Mouse (Mus musculus) frontal cortex, postnatal 36 days (tissue): ENCODE measurements at regions not wholly inside any gene's neighbourhood (a gene's known extent, or its start where the extent isn't known, plus 50 kb on each side); places are given as distances from the start of the nearest gene placed in this dataset.
A peak's percentile ranks its signal among the peaks of the same experiment; 100 is the strongest.
"Not testable (repeated sequence)": the region's sequence is repeated elsewhere in the genome, so short reads cannot be mapped to it uniquely, and the experiment has no call there.

Experiments
- DNase-seq, 2 experiments: peaks; one replicate each; pipeline ENCODE4 v3.0.0; 2022; ENCODE audit warnings: low spot score in 2 of 2

DNA sequence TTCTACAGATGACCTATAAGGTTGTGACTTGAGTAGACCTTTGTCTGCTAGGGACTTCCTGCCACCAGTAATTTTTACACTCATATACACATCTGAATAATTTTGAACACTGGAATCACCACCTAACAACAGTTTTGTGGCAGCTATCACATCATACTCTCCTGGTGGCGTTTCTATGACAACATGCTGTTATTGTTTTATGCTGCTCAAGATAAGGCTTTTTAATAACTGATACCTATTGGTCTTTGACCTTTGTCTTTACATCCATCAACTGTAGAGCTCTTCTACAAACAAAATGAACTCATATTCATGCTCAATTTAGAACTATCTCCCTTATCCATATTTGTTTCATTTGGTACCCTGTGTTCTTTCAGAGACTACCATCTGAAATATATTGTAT is 556.0 kb downstream of the Nyap2 start:
- DNase-seq = no peak

DNA sequence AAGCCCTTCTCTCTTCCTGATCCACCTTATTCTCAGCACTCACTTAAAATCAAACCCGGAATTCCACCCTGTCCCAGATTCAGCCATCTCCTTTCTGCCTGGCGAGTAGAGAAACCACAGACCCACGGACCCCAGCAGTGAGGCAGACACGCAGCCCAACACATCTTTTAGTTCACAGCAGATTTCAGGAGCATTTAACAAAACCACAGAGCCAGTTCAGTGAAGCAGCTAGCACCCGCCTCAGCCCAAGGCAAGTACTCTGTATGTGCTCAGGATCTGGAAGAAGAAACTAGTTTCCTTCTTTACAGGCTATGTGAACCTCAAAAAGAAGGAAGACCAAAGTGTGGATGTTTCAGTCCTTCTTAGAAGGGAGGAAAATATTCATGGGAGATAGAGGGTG is 560.6 kb downstream of the Nyap2 start:
- no peak for DNase-seq

DNA sequence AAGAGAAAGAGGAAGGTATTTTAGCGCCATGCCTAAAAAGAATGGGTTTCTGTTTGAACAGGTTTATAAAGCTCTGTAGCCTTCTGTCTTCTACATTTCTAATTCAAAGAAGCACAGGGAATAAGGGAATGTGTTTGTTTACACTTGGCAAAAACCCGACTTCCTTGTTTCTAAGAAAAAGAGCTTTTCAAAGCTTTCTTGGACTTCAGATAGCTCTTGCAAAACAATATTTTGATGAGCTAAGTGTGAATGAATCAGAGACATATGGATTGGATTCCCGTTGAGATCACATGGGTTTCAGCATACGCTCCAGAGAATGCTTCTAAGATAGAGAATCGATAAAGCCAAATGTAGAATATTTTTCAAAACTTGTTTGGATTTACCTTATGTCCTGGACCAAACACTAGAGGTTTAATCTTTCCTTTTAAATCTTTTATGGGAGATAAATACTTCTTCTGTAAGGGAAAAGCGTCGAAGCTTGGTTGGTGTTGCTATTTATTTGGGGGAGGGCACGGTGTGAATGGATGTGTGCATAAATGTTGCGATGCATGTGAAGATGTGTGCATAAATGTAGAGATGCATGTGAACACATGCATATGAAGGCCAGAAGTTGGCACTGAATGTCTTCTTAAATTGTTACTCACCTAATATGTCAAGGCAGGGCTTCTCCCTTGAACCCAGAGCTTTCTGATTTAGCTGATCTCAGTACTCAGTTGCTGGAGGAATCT is 576.4 kb downstream of the Nyap2 start:
- DNase-seq = peak in 1 of 2 experiments; percentile 2

DNA sequence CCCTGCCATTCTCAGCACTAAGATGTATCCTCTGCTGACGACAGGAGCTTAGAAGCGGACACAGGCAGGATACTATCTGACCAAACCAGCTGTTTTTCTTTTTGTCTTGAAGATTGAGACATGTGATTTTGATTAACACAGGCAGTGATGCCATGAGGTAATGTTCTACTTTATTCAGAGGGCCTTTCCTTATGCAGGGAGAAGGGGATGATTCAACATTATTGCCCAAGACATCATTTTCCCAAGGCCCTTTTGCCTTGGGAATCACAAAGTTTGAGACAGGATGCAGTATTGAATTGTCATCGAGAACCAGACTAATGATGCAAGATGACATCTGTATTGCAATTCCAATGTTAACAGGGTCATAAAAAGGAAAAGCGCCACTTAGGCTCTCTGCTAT is 571.7 kb upstream of the Gm9747 start:
- no peak for DNase-seq

- no peak for DNase-seq
Observed at GRCm38 (mm10) chr1:81671142-81671541, 561.8 kb upstream of the Gm9747 start.

DNA sequence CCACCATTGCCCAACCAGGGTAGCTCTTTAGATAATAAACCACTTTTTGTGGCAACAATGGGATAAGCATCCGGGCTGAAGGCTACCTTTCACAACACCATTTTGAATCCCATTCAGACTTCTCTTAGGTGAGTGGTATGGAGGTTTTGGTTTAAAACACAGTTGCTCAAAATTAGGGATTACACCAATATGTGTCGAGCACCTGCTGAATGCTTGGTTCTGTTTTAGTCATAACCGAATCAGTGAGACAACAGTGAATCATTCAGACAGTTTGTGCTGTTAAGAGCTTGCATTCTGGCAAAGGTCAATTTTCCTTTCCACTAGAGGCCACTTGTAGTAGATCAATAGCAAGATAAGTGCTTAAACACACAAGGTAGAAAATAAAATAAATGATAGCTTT is 561.2 kb upstream of the Gm9747 start:
- DNase-seq = no peak

- no peak for DNase-seq
Observed at GRCm38 (mm10) chr1:81675576-81676342, 557.2 kb upstream of the Gm9747 start.

- DNase-seq = no peak
Observed at GRCm38 (mm10) chr1:81677768-81678400, 555.0 kb upstream of the Gm9747 start.

DNA sequence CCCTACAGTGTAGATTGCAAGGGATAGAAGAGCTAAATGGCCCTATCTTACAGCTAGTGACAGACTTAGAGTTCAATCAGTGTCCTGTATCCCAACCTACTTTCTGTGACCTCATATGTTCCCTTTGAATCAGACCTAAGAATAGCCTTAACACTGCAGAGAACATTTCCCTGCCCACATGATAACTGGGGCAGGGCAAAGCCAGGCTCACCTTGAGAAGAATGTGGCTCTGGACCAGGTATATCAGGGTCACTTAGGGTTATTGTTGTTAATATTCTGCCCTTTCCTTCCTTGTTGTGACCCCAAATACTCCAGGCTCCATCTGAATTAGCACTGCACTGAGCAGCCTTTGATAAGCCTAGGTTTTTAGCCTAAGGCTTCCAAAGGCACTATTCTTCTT is 536.8 kb upstream of the Gm9747 start:
- DNase-seq = no peak

DNA sequence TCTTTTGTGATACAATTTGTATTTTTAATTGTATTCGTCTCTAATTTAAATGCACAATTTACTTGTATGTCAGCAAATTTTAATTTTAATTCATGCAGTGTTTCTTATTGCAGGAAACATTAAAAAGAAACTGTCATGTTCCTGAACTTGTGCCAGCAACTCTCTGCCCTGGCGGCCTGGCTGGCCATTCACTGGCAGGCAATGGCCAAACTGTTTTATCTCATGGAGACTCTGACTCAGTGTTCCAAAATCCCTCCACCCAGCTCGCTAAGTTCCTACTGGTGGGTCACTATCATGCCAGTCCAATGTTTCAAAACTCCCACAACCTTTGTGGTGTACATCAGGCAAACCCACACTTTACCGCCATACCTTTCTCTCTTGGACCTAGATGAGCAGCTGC is 523.7 kb upstream of the Gm9747 start:
- DNase-seq = no peak

DNA sequence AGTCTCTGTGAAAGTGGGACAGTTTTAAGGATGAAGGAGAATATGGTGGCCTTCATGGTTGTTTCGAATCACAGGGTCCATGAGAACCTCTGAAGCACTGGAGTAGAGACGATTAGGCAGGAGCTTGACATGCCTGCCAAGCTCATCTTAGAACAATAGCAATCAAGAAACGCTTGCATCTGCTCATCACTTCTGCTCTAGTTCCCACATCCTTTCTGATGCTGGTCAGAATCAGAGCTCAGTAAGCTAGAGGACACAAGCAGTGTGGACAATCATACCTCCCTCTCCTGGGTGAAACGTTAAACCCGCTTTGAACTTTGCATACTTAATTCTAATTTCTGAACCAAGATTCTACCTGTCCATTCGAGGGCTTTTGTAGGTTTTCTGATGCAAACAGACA is 515.8 kb upstream of the Gm9747 start:
- no peak for DNase-seq

DNA sequence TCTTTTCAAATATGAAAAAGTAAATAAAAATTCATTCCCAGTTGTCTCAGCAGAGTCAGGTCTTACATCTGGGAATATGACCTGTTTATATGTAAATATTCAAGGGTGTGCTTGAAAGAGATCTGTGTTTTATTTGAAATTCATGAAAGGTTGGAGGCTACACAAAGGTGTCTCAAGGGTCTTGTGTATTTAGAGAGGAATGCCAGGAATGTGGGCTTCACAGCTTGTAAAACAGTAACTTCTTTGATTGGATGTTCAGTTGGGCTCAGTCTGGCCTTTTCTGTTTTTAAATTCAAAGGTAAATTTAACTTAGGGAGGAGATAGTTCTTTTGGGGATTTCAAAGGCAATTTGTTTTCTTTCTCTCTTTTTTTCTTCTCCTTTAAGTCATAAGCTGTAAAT is 514.7 kb upstream of the Gm9747 start:
- DNase-seq = no peak

GRCm38 (mm10) chr1:81724859-81725258 is 508.1 kb upstream of the Gm9747 start:
- DNase-seq = no peak

DNA sequence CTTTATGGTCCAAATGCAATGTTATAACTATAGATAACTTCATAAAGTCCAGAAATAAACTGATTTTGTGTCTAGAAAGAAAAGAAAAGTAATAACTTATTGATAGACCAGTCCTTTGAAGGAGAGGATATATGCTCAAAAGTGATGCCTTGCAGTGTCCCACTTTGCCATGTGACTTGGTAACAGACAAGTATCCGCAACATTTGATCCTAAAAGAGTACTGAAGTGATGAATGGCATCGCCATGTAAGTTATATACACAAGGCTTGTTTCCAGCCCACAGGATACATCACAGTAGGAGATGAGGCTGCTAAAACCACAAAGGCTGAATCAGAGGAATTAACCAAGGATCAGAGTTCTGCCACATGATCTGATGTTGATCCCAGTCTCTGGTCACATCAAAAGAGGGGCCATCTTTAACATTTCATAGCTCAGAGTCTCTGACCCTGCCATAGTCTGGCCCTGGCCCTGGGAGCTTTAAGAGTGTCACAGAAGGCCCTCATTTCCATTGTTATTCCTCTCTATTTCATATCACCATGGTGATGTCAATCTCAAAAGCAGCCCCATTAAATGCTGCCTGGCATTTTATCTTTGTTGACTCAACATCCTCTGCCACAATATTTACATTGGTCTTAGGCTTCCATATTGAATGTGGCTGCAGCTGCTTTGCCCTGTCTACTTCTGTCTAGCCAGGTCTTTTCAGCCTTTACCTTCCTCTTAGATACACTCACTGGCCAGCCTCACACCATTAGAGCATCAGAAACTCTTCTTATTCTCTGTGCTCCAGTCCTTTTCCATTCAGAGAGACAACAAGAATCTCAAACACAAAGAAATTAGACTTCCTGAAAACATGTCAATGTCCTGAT is 506.4 kb upstream of the Gm9747 start:
- DNase-seq = no peak

GRCm38 (mm10) chr1:81737111-81737833 is 495.6 kb upstream of the Gm9747 start:
- no peak for DNase-seq

- DNase-seq = no peak
Observed at GRCm38 (mm10) chr1:81738384-81738783, 494.5 kb upstream of the Gm9747 start.

- no peak for DNase-seq
Observed at GRCm38 (mm10) chr1:81739392-81739791, 493.5 kb upstream of the Gm9747 start.

DNA sequence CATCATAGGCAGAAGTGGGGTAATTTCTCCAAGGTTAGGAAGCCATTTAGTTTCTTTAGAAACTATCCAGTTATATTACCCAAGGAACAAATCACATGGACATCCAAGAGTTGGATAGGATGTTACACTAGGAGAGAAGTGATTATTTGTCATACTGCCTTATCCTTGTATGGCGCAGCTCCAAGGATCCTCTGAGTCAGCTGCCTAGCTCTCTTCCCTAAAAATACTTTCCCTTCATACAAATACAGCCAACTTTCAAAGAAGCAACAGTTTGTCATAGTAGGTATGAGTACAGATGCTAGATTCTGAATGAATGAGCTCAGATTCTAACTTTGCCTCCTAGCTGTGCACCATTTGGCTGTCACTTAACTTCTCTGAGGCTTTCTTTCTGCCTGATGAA is 492.9 kb upstream of the Gm9747 start:
- peak in 1 of 2 experiments; percentile 2 for DNase-seq

DNA sequence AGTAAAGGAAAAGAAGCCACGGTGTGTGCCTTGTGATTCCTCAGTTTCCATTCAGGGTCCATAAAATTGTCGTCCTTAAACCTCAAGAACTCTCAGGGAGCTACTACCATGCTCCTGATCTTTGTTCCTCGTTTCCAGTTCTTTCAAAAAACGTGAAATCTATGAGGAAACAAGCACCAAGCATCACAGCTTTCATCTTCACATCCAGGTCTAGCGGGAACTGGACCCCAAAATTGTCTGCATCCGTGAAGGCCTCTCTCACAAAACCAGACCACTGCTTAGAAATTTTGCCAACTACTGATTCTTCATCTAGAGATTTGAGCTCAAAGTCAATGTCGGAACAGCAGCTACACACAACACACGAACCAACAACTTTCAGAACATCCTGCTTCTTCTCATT is 491.0 kb upstream of the Gm9747 start:
- not testable (repeated sequence) for DNase-seq

DNA sequence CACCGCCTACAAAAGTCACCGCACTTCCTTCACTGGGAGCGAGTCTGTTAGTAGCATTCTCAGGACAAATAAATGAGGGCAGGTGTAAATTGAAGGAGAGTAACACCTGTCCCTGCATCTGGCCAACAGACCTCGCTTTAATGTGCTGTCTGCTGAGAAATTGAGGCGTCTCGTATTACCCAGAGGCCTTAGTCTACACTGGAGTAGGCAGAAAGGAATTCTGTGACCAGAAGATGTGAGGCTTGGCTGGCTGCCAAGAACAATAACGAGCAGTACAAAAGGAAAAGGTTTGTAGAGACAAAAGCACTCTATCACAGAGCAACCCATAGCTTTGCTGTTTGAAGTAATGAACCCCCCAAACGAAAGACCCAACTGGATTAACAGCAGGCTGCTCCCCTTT is 488.4 kb upstream of the Gm9747 start:
- peak in 1 of 2 experiments; percentile 14 for DNase-seq
